Mouse (Mus musculus) urinary bladder, adult 18-20 months (tissue): ENCODE measurements around the gene Fmc1.

Experiments used
- DNase-seq, 2 experiments: peaks; one replicate each; pipeline ENCODE4 v3.0.0; 2022; ENCODE audit warnings: low spot score in 2 of 2, mixed read lengths in 2 of 2

The Fmc1 gene

DNA sequence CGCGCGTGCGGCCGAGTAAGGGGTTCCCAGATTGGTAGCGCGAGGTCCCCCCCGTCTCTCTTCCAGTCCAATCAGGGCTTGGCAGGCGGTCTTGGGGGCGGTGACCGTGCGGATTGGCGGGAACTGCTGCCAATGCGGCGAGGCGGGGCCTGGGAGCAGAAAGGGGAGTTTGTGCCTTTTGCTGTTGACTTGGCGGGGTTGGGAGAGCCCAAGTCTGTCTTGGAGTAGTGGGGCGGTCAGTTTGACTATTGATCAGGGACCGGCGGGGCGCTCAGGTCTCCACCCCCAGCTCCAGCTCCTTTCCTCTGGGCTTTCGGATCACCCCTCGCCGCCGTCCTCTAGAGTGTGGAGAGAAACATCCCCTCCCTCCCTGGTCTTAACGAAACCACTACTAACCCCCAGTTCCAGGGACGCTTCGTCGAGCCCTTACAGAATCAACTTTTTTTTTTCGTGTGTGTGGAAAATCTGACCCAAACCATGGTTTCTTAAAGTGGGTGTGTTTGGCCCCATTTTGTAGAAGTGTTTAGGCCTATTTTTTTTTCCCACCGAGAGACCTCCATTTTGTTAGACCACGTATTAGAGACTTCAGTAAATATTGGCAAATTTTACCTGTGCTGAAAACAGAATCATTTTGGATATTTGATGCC, 18.8 kb downstream of the Fmc1 start:
- peak; percentile 96 to 99 for DNase-seq

DNA sequence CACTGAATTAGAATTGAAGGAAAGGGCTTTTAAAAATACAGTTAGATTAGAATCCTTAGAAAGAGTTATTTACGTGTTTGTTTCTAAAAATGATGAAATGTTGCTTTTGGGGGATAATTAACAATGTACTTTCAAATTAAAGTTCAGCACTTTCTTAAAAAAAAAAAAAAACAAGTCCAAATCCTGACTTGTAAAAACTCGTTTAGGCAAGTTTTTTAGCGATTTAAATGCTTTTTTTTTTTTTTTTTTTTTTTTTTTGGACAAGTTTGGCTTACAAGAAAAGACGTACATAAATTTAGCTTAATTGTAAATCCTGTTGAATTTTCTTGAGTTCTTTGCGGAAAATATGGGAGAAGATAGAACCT, 19.3 kb downstream of the Fmc1 start:
- no peak for DNase-seq

DNA sequence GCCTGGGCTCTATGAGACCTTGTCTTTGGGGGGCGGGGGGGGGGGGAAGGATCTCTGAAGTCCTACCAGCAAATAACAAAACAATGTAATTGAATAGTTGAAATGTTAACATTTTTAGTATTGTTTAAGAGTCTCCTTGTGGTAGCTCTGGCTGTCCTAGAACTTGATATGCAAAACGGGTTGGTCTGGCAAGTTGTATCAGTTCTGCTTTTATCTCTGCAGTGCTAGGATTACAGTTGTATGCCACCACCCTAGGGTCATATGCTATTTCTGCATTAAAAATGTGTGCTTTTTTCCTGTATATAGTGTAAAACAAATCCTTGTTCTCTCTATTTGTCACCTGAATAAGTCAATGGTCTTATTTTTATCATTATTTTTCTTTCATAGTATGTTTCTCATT, 42.8 kb downstream of the Fmc1 start:
- DNase-seq, result no peak

DNA sequence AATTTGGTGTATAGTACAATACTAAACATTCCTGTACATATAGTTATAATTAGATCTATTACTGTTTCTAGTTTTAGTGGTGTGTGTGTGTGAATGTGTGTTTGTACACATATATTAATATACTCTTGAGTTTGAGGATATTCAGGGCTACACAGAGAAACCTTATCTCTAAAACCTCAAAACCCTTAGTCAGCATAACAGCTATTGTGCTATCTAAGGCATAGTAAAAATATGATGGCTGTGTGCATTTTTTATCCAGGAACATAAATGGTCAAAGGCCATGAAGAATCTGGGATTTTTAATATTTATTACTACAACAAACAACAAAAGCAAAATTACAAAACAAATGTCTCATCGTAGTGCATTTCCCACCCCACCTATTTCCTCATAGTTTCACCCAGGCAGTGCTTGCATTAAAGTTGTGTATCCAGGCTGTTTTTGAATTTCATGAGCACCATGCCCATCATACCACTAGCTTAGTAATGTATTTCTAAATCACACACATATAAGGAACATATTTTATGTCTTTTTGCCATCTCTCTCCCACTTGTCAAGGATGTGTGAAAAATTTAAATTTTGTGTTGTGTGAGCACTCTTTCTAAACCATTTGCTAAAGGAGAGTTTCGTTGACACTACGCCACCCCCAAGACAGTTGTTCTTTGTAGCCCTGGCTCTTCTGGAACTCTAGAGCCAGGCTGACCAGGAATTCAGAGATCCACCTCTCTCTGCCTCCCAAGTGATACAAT, 47.0 kb downstream of the Fmc1 start:
- no peak for DNase-seq

DNA sequence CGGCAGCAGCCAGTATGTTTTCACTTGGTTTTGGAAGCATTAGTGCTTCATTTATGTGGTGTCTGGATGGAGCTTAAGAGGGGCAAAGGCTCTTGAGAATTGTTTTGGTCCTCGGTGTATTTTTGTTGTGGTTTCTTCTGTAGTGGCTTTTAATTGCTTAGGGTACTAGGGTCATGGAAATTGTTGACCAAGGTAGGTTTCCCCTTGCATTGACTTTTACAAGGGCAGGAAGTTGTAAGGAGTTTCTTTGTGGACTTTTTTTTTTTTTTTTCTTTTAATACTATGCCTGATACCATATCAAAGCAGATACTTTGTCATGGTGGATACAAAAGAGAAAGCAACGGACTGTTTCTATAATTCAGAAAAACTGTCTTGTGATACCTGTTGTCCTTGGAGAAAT, 48.4 kb downstream of the Fmc1 start:
- no peak for DNase-seq
